Mouse (Mus musculus) ovary, postnatal 14 days (tissue): Measurements from ENCODE around the gene Bbs2.
A peak's percentile ranks its signal among the peaks of the same experiment; 100 is the strongest.

Source experiments
- DNase-seq: peaks from one replicate; pipeline ENCODE4 v3.0.0; 2022; ENCODE audit warnings: low spot score

The Bbs2 gene

DNA sequence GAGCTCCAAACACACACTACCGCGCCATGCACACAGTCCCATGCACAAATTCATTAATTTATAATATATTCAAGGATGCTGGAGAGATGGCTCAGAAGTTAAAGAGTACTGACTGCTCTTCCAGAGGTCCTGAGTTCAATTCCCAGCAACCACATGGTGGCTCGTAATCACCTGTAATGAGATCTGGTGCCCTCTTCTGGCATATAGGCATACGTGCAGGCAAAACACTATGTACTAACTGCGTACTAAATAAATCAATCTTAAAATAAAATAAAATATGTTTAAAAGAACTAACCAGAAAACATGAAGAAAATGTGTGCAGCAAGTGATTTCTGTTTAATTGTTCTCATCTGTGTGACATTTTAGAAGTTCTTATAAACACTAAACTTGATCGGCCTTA, 4.4 kb downstream of the Bbs2 start:
- no peak for DNase-seq

DNA sequence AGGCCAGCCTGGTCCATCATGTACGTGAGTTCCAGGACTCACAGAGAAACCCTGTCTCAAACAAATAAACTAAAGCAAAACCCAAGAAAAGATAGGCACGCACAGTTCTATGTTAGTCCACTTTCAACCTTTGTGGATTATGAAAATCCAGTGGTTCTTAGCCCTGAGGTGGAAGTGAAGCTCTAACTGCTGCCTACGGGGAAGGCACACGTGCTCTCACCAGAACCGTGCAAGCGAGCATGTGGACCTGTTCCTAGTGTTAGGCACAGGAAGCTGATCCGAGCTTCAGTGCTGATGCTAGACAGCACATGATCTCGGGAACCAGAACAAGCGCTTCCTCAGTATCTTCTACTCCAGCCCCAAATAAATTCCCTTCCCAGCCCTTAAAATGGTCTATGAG, 5.9 kb downstream of the Bbs2 start:
- DNase-seq, result no peak

DNA sequence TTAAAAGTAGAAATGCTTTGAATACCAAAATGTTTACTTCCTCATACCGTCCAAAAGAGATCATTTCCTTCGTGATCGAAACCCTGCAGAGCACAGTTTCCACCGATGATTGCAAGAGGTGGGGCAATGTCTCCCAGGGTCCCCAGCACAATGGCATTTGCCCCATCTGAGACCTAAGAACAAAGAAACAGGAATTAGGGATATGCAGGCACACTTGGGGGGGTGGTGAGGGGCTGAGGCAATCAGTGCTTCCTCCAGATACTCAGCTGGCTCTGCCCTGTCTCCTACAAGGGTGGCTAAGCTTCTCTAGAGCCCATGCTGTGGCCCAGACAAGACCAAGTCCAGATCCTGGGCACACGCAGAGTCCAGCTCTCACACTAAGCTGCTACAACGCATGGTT, 9.0 kb downstream of the Bbs2 start:
- DNase-seq, result no peak

DNA sequence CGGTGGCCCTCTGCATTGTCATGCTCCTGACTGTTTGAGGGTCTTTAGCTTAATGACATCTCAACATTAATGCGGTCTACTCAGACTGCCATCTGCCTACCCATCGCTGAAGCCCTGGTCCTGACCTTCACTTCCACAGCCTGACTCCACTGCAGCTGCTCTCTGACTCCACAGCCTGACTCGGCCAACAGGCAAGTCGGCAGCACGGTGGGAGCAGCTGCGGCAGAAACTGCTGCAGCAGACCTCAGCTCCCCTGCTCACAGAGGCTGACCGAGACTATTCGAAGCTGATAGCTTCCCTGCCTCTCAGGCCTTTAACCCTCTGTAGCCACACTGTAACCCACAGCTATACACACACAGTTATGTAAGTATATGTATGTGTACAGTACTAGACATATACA, 10.8 kb downstream of the Bbs2 start:
- DNase-seq, result no peak

DNA sequence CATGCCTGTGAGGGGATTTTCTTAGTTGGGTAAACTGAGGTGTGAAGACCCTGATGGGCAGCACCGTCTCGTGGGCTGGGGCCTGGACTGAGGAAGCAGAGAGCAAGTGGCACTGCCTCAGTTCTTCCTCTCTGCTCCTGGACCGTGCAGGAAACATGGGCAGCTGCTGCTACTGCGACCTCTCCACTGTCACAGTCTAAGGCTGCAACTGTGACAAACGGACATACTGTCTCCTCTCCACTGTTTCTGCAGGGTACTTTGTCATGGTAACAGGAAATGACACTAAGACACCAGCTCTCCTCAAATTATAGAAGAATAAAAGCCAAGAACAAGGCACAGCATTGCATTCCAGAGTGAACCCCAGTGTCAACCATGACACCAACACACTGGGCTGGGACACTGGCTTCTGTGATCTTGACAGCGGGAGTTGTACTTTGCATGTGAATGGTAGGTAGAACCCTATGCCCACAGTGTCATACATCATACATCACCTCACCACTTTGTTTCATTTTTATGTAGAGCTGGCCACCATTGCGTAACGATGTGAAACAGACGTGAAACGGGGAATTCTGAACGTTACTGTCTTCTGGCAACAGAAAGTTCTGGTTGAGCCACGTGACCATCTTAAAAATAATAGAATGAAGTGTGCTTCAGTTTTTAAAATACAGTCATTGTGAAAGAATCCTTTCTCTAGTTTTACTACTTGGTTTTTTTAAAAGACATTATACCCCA, 22.1 kb downstream of the Bbs2 start:
- DNase-seq, result no peak

DNA sequence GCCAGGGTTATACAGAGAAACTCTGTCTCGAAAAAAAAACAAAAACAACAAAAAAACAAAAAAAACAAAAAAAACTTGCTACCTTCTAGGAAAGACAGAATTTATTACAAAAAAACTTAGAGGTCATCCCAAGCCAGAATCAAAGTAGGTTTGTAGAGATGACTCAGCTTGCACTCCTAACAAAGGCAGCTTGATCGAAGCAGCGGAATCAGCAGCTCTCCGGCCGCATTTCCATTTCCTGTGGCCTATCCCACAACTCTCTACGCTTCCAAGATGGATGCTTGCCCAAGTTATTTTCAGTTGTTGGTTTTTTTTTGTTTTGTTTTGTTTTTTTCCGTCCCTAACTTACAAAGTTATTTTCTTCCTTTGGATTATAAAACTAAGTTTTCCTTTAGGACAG, 29.9 kb downstream of the Bbs2 start:
- no peak for DNase-seq

DNA sequence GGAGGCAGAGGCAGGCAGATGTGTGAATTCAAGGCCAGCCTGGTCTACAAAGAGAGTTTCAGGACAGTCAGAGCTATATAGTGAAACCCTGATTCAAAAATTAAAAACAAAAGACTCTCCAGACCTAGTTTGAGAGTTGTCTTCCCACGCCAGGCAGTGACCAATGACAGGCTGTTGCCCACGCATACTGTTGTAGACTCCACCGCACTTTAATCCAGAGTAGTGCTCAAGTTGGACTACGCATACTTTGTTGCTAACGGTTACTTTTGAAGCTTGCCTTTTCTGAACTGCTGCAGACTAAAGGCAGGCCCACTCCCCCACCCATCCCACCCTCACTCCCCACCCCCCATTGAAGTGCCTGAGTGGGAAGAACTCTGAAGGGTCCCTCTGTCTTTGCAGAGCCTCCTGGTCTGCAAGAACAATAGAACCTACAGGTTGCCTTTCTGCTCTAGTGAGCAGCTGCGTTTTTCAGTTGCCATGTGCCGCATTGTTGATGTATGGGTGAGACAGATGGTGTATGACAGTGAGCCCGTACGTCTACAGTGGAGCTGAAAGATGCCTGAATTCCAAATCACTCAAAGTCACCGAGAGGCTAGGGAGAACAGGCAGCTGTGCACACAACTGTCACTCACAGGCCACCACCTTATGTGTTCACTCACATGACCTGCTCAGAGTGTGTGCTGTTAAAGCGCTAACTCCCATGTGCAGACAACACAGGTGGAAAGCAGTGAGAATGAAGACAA, 32.4 kb downstream of the Bbs2 start:
- DNase-seq, result no peak

DNA sequence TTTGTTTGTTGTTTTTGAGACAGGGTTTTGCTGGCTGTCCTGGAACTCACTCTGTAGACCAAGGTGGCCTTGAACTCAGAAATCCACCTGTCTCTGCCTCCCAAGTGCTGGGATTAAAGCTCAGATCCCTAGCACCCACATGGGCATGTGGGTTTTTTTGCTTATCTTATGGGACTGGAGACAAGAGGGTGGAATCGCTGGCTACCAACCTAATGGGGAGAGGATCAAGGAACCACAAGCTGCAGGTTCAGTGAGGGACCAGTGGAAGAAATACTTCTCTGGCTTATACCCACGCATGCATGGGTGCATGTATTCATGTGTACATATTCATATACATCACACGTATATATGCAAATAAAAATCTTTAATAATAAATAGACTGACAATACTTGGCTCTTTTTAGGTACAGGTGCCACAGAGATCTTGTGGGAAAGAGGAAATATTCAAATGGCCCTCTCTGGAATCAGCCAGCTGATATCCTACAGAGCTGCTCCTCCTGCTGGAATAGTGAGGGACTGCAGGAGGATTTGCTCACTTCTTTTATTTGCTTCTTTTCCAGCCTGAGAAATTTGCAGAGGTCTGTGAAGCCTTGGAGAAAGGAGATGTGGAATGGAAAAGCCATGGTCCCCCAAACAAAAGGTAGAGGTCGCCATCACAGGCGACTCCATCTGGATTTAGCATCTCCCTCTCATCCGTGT, 41.4 kb downstream of the Bbs2 start:
- peak; percentile 46 for DNase-seq

DNA sequence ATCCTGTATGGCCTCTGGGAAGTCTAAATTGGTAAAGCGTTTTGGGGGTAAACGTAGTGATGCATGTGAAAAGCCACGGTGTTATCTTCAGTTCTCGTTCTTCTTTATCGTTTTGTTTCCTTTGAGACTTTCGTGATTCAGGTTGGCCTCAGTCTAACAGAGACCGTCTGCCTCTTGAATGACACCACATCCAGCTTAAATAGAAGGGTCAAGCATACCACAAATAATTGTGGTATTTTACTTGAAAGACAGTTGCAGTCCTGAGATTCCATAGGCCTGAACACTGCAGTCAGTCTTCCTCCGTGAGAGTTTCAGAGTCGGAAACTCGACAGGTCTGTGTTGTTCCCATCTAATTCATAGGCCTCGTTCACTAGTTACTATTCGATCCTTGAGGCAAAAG, 46.0 kb downstream of the Bbs2 start:
- no peak for DNase-seq

DNA sequence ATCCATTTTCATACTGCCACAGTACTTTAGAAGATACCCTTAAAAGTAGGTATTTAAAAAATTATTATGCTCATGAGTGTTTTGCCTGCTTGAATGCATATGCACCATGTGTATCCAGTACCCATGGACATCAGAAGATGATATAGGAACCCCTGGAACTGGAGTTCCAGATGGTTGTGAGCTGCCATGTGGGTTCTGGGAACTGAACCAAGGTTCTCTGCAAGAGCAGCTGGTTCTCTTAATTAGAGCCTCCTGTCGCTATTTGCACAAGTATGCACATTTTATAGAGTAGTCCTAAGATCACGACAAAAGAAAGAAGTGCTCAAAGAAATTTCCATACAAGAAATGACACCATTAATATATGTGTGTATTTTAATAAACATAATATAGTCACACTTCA, 50.9 kb downstream of the Bbs2 start:
- DNase-seq, result no peak

DNA sequence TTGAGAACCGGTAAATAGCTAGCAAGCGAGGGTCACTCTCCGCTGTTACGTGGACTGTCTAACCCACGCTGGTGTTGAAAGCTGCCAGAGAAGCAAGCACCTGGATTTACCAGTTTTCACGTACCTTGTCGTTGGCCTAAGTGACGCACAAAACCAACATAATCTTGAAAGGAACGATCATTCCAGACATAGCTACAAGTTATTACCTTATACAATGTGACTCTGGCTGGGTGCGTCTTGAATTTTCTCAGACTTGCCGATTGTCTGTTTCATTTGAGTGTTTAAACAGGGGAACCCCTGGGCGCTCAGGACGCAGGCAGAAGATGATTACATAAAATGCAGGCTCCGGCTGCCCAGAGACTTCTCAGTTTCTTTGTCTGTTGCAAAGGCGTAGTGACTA, 60.9 kb downstream of the Bbs2 start:
- no peak for DNase-seq

DNA sequence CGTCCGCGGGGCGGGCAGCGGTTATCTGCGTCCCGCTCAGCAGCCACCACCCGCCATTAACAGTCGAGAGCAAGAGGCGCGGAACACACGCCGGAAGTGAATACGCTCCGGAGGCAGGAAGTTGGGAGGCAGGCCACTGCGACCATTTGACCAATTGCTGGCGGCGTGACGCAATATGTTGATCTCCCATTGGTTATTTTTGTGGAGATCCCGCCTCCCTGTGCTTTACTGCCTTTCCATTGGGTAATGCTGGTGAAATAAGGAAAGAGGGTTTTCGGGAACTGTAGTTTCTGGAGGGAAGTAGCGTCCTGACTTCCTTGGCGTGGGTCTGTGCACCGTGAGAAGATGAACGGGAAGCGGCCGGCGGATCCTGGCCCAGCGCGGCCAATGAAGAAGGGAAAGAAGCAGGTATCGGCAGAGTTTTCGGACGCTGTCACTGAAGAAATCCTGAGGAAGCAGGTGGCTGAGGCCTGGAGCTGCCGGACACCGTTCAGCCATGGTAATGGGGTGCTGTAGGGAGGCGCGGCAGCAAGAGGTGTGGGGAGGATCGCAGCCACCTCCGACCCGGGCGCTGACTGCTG, 61.7 kb downstream of the Bbs2 start, which contains the start of the genes Nudt21 and Ogfod1:
Gene Nudt21, minus strand, starts transcription at position 88 of the 581 bp plus-strand sequence.
Gene Ogfod1, plus strand, starts transcription at position 255 of the 581 bp plus-strand sequence.
- DNase-seq, result peak; percentile 90

DNA sequence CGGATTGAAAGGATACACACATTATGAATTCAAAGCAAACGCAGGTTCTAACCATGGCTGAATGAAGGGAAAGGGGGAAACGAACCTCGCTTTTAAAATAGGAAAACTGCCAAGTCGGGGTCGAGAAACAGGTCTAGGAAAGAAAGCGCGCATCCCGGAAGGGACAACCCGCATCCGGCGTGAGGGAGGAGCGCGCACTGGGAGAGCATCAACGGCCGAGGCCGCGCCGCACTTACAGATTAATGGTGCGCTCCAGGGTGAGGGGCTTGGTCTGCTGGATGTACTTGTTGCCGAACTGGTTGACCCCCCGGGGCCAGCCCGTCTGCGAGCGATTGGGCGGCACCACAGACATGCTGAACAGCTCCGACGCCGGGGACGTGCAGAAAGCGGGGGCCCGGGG, 62.2 kb downstream of the Bbs2 start:
- peak; percentile 39 for DNase-seq

DNA sequence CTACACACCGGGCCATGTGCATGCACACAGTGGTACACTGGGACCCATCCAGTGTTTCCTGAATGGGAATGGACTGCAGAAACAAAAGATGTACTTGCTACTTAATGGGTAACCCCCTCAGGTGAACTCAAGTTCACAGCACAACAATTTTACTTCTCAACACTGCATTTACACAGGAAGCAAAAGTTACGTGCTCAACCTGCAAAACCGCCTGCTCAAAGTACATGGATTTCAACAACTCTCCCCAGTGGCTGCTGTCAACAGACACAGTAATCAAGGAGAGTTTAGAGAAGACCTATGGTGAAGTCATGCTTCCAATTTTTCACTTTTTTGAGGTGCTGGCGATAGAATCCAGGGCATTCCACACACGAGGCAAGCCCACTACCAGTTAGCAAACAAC, 63.5 kb downstream of the Bbs2 start:
- DNase-seq, result no peak

DNA sequence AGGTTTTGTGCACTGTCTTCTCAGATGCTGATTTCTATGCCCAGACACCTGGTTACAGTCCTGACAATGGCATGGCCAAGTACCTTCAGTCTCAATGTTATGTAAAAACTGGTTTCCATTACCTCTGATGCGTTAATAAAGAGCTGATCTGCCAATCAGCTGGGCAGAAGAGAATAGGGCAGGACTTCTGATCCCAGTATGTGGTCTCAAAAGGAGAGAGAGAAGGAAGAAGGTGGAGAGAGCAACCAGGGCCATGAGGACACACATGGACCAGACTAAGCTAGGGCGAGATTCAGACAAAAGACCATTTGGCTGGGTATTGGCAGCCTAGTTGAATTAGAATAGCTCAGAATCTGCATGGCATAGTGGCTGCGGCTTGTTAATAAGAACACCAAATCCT, 65.1 kb downstream of the Bbs2 start:
- no peak for DNase-seq

DNA sequence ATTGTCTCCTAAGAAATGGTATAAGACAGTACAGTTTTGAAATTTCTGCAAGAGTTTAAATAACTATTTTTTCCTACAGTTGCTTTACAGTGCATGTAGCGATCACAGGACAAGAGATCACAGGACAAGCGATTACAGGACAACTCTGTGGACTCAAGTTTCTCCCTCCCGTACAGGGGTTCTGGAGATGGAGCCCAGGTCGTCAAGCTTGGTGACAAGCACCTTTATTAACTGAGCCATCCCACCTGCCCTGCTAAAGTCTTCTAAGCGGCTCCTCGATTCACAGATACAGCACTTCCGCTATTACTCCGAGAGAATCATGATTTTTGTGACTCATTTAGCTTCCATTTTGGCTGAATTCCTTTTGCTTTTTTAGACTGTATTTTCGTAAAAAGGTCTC, 69.0 kb downstream of the Bbs2 start:
- no peak for DNase-seq

DNA sequence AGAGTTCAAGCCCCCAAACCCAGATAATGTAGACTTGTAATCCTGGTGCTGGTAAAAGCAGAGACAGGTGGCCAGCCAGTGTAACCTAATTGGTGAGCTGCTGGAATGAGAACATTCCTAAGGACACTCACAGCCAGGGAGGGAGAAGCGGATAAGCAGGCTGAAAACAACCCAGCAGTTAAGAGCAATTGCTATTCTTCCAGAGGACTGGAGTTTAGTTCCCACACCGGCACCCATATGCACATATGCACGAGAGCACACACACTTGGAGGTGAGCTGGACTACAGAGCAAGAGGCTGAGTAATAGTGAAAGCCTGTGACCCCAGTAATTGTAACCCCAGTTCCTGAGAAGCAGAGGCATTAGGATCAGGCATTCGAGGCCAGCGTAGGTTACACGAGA, 74.8 kb downstream of the Bbs2 start:
- DNase-seq, result no peak
